Mouse (Mus musculus): ENCODE measurements around the gene Sesn1. TPM values are rescaled to one million over a fixed set of nuclear protein-coding genes. Genes with fewer than 3 reads are reported as not detected.

The Sesn1 gene
- polyA plus RNA-seq, 1 experiment from 2014 or later: 23.1 TPM

- Histone ChIP-seq H3K4me1 (ENCODE audit: control insufficient read depth, insufficient read depth, low read length) (peaks cover 17% of the 10 kb centered on the region), H3K36me3 (ENCODE audit: control insufficient read depth, insufficient read depth, low read length) (no peaks in the 10 kb centered on the region), H3K4me3 (ENCODE audit: low read depth, low read length) (no peak overlapping the region), H3K9ac (ENCODE audit: low read depth, low read length) (no peak overlapping the region), H3K4me2 (no peak overlapping the region), H3K9me3 (replicated peaks; ENCODE audit: control insufficient read depth, low read length) (no peaks in the 10 kb centered on the region), H3K27ac (ENCODE audit: low read depth, low read length) (no peak overlapping the region), H3K27me3 (ENCODE audit: control insufficient read depth, insufficient read depth, low read length) (no peaks in the 10 kb centered on the region)
- ATAC-seq (replicated peaks; ENCODE audit: insufficient number of reproducible peaks, low FRiP score, low TSS enrichment): no peak
- 54% methylated on average over 8 of the region's 8 CpGs for WGBS (ENCODE audit: insufficient replicate concordance)
Observed at GRCm38 (mm10) chr10:41883741-41884575, 74.2 kb downstream of the Sesn1 start.

- WGBS (ENCODE audit: insufficient replicate concordance): under 1% methylated on average over 64 of the region's 65 CpGs
- Histone ChIP-seq H3K27ac (ENCODE audit: low read depth, low read length) (peak overlapping the region; percentile 98), H3K36me3 (ENCODE audit: control insufficient read depth, insufficient read depth, low read length) (no peaks in the 10 kb centered on the region), H3K27me3 (ENCODE audit: control insufficient read depth, insufficient read depth, low read length) (no peaks in the 10 kb centered on the region), H3K4me2 (peak overlapping the region; percentile 92), H3K9ac (ENCODE audit: low read depth, low read length) (peak overlapping the region; percentile 86), H3K4me1 (ENCODE audit: control insufficient read depth, insufficient read depth, low read length) (peaks cover 10% of the 10 kb centered on the region), H3K9me3 (replicated peaks; ENCODE audit: control insufficient read depth, low read length) (no peaks in the 10 kb centered on the region), H3K4me3 (ENCODE audit: low read depth, low read length) (peak overlapping the region; percentile 74)
- ATAC-seq (replicated peaks; ENCODE audit: insufficient number of reproducible peaks, low FRiP score, low TSS enrichment): peak; percentile 98
Observed at GRCm38 (mm10) chr10:41887080-41887821, 77.5 kb downstream of the Sesn1 start.

DNA sequence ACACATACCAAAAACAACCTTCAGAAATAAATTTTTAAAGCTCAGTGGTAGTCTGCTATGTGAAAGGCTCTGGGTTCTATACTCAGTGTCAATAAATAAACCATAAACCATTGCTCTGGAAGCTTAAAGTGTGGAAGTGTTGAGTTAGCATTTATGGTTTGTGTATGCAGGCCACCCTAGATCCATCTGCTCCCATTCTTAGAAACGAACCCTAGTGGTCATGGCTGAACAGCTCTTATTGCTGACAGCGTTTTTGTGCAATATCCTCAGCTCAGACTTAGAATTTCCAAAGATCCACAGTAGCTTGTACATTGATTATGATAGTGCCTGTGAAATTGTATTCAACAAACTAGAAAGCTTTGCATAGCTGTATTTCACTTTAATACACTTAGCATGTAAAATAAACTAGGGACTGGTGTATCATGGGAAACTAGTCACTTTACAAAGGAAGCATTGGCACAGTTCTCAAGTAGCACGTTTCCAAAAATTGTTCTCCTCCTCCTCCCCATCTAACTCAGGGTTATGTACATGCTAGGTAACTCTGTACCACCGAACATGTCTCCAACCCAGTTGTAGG, 78.7 kb downstream of the Sesn1 start:
- peak overlapping the region; percentile 92 for H3K4me2 ChIP-seq
- H3K36me3 ChIP-seq (ENCODE audit: control insufficient read depth, insufficient read depth, low read length): no peaks in the 10 kb centered on the region
- H3K9me3 ChIP-seq (replicated peaks; ENCODE audit: control insufficient read depth, low read length): no peaks in the 10 kb centered on the region
- no peaks in the 10 kb centered on the region for H3K27me3 ChIP-seq (ENCODE audit: control insufficient read depth, insufficient read depth, low read length)
- peak overlapping the region; percentile 74 for H3K4me3 ChIP-seq (ENCODE audit: low read depth, low read length)
- no peak overlapping the region; the same call in 1 of the 2 replicates for H3K27ac ChIP-seq (ENCODE audit: low read depth, low read length)
- no peak overlapping the region for H3K9ac ChIP-seq (ENCODE audit: low read depth, low read length)
- ATAC-seq (replicated peaks; ENCODE audit: insufficient number of reproducible peaks, low FRiP score, low TSS enrichment): no peak
- peaks cover 13% of the 10 kb centered on the region for H3K4me1 ChIP-seq (ENCODE audit: control insufficient read depth, insufficient read depth, low read length)
- WGBS (ENCODE audit: insufficient replicate concordance): 62% methylated on average over 4 of the region's 4 CpGs

- Histone ChIP-seq H3K9ac (ENCODE audit: low read depth, low read length) (no peak overlapping the region; the same call in 1 of the 2 replicates), H3K27me3 (ENCODE audit: control insufficient read depth, insufficient read depth, low read length) (no peaks in the 10 kb centered on the region), H3K4me3 (ENCODE audit: low read depth, low read length) (no peak overlapping the region), H3K4me1 (ENCODE audit: control insufficient read depth, insufficient read depth, low read length) (peaks cover 21% of the 10 kb centered on the region), H3K9me3 (replicated peaks; ENCODE audit: control insufficient read depth, low read length) (no peaks in the 10 kb centered on the region), H3K27ac (ENCODE audit: low read depth, low read length) (no peak overlapping the region), H3K36me3 (ENCODE audit: control insufficient read depth, insufficient read depth, low read length) (no peaks in the 10 kb centered on the region), H3K4me2 (0 out of 2 replicates have a peak overlapping the region, but pooled peaks have one; percentile 5)
- no peak for ATAC-seq (replicated peaks; ENCODE audit: insufficient number of reproducible peaks, low FRiP score, low TSS enrichment)
- 40% methylated on average over 5 of the region's 5 CpGs for WGBS (ENCODE audit: insufficient replicate concordance)
Observed at GRCm38 (mm10) chr10:41889566-41889965, 79.8 kb downstream of the Sesn1 start.

DNA sequence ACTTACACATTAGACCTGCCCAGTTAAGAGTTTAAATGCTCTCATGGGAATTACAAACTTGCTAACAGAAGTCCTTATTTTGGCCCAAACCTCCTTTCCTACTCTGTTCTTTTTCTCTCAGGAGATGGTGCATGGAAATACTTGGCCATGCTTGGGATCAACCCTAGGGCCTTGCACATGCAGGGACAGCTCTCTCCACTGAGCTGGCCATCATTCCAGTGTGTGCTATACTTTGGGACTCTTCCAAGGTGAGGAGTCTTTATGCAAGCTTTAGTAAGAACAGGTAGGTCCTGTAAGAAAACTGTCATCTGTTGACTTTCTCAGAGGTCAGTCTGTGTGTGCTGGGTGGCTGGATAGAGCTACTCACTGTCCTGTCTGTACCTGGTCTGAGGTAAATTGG, 80.8 kb downstream of the Sesn1 start:
- Histone ChIP-seq H3K4me2 (no peak overlapping the region), H3K4me1 (ENCODE audit: control insufficient read depth, insufficient read depth, low read length) (peaks cover 23% of the 10 kb centered on the region), H3K36me3 (ENCODE audit: control insufficient read depth, insufficient read depth, low read length) (no peaks in the 10 kb centered on the region), H3K27me3 (ENCODE audit: control insufficient read depth, insufficient read depth, low read length) (no peaks in the 10 kb centered on the region), H3K9me3 (replicated peaks; ENCODE audit: control insufficient read depth, low read length) (no peaks in the 10 kb centered on the region), H3K9ac (ENCODE audit: low read depth, low read length) (no peak overlapping the region), H3K27ac (ENCODE audit: low read depth, low read length) (no peak overlapping the region), H3K4me3 (ENCODE audit: low read depth, low read length) (no peak overlapping the region)
- ATAC-seq (replicated peaks; ENCODE audit: insufficient number of reproducible peaks, low FRiP score, low TSS enrichment): no peak

DNA sequence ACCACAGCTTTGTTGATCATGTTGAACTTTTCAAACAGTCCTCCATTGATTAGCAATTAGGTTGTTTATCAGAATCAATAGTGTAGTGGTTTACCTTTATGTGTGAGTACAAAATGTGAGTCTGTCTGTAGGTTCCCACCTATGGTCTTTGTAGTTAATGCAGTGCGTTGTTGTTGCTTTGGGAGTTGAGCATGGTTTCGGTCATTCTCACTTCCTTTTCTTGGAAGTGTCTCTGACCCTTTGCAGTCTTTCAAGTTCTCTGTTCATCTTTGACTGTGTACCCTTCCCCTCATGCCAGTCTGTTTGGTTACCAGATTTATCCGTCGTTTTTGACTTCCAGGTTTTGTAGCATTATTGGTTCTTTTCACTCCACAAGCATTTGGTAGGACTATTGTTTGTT, 81.6 kb downstream of the Sesn1 start:
- no peak overlapping the region for H3K9ac ChIP-seq (ENCODE audit: low read depth, low read length)
- no peaks in the 10 kb centered on the region for H3K36me3 ChIP-seq (ENCODE audit: control insufficient read depth, insufficient read depth, low read length)
- H3K4me3 ChIP-seq (ENCODE audit: low read depth, low read length): no peak overlapping the region
- no peak for ATAC-seq (replicated peaks; ENCODE audit: insufficient number of reproducible peaks, low FRiP score, low TSS enrichment)
- no peaks in the 10 kb centered on the region for H3K27me3 ChIP-seq (ENCODE audit: control insufficient read depth, insufficient read depth, low read length)
- 91% methylated on average over 4 of the region's 4 CpGs for WGBS (ENCODE audit: insufficient replicate concordance)
- no peak overlapping the region for H3K27ac ChIP-seq (ENCODE audit: low read depth, low read length)
- H3K4me1 ChIP-seq (ENCODE audit: control insufficient read depth, insufficient read depth, low read length): peaks cover 23% of the 10 kb centered on the region
- H3K9me3 ChIP-seq (replicated peaks; ENCODE audit: control insufficient read depth, low read length): no peaks in the 10 kb centered on the region
- no peak overlapping the region for H3K4me2 ChIP-seq

DNA sequence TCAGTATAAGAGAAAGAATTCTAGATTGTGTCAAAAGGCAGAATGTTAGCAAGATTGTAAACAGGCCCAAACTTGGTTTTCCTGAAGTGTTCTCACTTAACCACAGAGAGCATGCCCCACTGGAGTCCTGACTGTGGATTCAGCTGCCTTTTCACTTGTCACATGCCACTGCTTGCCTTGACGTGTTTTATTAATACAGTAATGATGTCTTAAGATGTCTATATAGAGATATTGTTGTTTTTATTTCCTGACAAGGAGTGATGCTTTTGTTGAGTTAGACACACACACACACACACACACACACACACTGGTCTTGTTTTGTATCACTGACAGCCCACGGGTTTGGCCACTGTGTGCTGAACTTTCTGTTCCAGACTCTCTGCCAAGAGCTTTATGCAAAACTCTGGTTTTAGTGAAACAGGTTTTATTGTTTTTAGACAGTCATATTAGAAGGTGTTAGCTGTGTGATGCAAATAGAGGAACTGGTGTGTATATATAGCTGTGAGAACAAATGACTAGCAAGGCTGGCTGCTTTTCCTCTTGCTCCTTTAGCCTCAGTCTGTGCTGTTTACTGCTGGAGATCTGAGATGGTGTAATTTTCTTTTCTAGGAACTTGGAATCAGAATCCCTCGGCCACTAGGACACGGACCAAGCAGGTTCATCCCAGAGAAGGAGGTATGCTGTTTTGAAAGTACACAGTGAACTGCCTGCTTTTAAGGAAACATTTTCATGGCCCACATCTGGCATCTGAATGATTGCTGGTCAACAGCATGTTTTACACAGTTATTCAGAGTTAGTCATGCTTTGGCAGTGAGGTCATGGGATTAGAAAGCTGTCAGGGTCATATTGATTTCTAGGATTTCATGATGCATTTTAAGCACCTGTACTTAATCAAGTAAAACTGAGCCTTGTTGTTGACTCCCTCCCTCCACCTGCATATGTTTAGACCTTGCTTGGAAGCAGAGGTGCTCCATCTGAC, 84.0 kb downstream of the Sesn1 start:
- Histone ChIP-seq H3K27ac (ENCODE audit: low read depth, low read length) (peak overlapping the region; percentile 35; the same call in 1 of the 2 replicates), H3K9ac (ENCODE audit: low read depth, low read length) (peak overlapping the region; percentile 54; the same call in 1 of the 2 replicates), H3K9me3 (replicated peaks; ENCODE audit: control insufficient read depth, low read length) (no peaks in the 10 kb centered on the region), H3K36me3 (ENCODE audit: control insufficient read depth, insufficient read depth, low read length) (peaks cover 6% of the 10 kb centered on the region; the same call in 1 of the 2 replicates), H3K4me2 (no peak overlapping the region), H3K27me3 (ENCODE audit: control insufficient read depth, insufficient read depth, low read length) (no peaks in the 10 kb centered on the region), H3K4me3 (ENCODE audit: low read depth, low read length) (no peak overlapping the region), H3K4me1 (ENCODE audit: control insufficient read depth, insufficient read depth, low read length) (peaks cover 14% of the 10 kb centered on the region)
- 54% methylated on average over 4 of the region's 4 CpGs for WGBS (ENCODE audit: insufficient replicate concordance)
- ATAC-seq (replicated peaks; ENCODE audit: insufficient number of reproducible peaks, low FRiP score, low TSS enrichment): no peak

- H3K9ac ChIP-seq (ENCODE audit: low read depth, low read length): no peak overlapping the region
- no peaks in the 10 kb centered on the region for H3K27me3 ChIP-seq (ENCODE audit: control insufficient read depth, insufficient read depth, low read length)
- ATAC-seq (replicated peaks; ENCODE audit: insufficient number of reproducible peaks, low FRiP score, low TSS enrichment): no peak
- H3K36me3 ChIP-seq (ENCODE audit: control insufficient read depth, insufficient read depth, low read length): peaks cover 8% of the 10 kb centered on the region; the same call in 1 of the 2 replicates
- H3K9me3 ChIP-seq (replicated peaks; ENCODE audit: control insufficient read depth, low read length): no peaks in the 10 kb centered on the region
- peaks cover 13% of the 10 kb centered on the region for H3K4me1 ChIP-seq (ENCODE audit: control insufficient read depth, insufficient read depth, low read length)
- H3K27ac ChIP-seq (ENCODE audit: low read depth, low read length): no peak overlapping the region
- no peak overlapping the region for H3K4me3 ChIP-seq (ENCODE audit: low read depth, low read length)
- no peak overlapping the region for H3K4me2 ChIP-seq
Observed at GRCm38 (mm10) chr10:41896425-41896824, 86.7 kb downstream of the Sesn1 start.
